Mouse (Mus musculus): ENCODE results near the gene Rbm17. TPM values are rescaled to one million over a fixed set of nuclear protein-coding genes. Genes with fewer than 3 reads are reported as not detected.

Rbm17 gene
- polyA plus RNA-seq, 1 experiment from 2014 or later: 78.7 TPM

DNA sequence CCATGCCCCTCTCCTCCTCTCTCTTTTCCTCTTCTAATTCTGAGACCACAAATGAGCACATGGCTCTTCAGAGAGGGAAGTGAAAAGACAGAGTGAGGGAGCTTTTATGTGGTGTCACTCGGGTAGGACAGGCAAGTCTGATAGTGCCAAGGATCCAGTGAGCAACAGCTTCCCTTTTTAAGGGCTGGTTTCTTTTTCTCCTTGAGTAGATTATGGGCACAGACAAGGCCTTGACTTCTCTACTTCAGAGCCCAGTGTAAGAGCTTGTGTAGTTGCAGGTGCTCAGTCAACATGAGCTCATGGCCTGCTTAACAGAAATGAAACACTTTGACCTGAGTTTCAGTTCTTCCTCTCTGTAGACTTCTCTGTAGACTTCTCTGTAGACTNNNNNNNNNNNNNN, 33.2 kb upstream of the Rbm17 start:
- no peaks in the 10 kb centered on the region for H3K4me1 ChIP-seq (ENCODE audit: control insufficient read depth in 2 of 2, insufficient read depth in 2 of 2, low read length in 2 of 2)
- H3K9ac ChIP-seq (ENCODE audit: low read length): no peak overlapping the region
- H3K27me3 ChIP-seq (ENCODE audit: control insufficient read depth, insufficient read depth, low read length): no peaks in the 10 kb centered on the region
- no peak overlapping the region for H3K4me2 ChIP-seq (ENCODE audit: low read length)
- H3K27ac ChIP-seq (replicated peaks in 1 of 2; ENCODE audit: control insufficient read depth in 1 of 2, insufficient read depth in 1 of 2, low read depth in 2 of 2, low read length in 2 of 2): no peak overlapping the region
- H3K36me3 ChIP-seq (ENCODE audit: control insufficient read depth, insufficient read depth, low read length): no peaks in the 10 kb centered on the region
- WGBS: 49% methylated on average over 1 of the region's 1 CpGs
- H3K9me3 ChIP-seq (ENCODE audit: control insufficient read depth, low read length): 0 out of 2 replicates have a peak, but pooled peaks cover 6% of the 10 kb centered on the region
- no peak for ATAC-seq (ENCODE audit: insufficient number of reproducible peaks, insufficient read depth, low FRiP score, low read depth)
- H3K4me3 ChIP-seq (ENCODE audit: control insufficient read depth in 1 of 2, insufficient read depth in 1 of 2, low read depth in 1 of 2, low read length in 2 of 2): no peak overlapping the region

DNA sequence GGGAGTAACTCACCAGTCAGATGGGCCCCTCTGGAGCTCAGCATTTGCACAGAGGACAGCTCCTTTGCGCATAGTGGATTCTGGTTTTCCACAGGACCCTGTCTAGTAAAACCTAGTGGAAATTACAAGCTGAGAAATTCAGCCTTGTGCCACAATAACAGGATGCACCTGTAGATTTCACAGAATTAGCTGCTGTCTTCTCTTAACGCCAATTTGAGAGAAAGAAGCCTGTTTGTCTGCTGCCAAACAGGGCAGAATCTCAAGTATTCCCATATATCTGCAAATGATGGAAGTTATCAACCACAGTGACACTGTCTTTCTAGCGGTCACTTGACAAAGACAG, 32.2 kb upstream of the Rbm17 start:
- no peak for ATAC-seq (ENCODE audit: insufficient number of reproducible peaks, insufficient read depth, low FRiP score, low read depth)
- no peak overlapping the region for H3K9ac ChIP-seq (ENCODE audit: low read length)
- no peak overlapping the region for H3K27ac ChIP-seq (replicated peaks in 1 of 2; ENCODE audit: control insufficient read depth in 1 of 2, insufficient read depth in 1 of 2, low read depth in 2 of 2, low read length in 2 of 2)
- H3K4me3 ChIP-seq (ENCODE audit: control insufficient read depth in 1 of 2, insufficient read depth in 1 of 2, low read depth in 1 of 2, low read length in 2 of 2): no peak overlapping the region
- no peaks in the 10 kb centered on the region for H3K27me3 ChIP-seq (ENCODE audit: control insufficient read depth, insufficient read depth, low read length)
- no peaks in the 10 kb centered on the region for H3K36me3 ChIP-seq (ENCODE audit: control insufficient read depth, insufficient read depth, low read length)
- no peak overlapping the region for H3K4me2 ChIP-seq (ENCODE audit: low read length)
- no peaks in the 10 kb centered on the region for H3K4me1 ChIP-seq (ENCODE audit: control insufficient read depth in 2 of 2, insufficient read depth in 2 of 2, low read length in 2 of 2)
- H3K9me3 ChIP-seq (ENCODE audit: control insufficient read depth, low read length): 0 out of 2 replicates have a peak, but pooled peaks cover 6% of the 10 kb centered on the region
- 69% methylated on average over 3 of the region's 3 CpGs for WGBS

DNA sequence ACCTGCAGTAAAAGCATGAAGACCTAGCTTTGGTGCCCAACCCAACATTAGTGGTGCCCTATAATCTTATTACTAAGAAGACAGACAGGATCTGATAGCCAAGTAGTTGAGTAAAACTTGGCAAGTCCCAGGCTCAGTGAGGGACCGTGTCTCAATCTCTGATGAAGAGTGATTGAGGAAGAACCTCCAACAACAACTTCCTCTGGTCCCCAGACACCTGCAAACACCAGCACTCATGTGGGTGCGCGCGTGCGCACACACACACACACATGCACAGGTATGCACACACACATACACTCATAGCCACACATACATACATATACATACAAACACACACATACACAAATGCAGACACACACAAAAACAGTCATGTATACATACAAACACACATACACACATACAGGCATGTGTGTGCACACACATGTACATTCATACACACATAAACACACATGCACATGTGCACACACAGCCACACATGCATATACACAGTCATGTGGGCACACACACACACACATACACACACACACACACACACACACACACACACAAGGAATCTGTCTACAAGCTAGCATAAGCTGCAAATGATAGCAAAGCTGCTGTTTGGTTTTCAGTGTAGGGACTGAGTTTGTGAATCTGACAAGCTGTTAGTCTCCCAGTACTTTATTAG, 31.7 kb upstream of the Rbm17 start:
- no peaks in the 10 kb centered on the region for H3K4me1 ChIP-seq (ENCODE audit: control insufficient read depth in 2 of 2, insufficient read depth in 2 of 2, low read length in 2 of 2)
- 89% methylated on average over 5 of the region's 5 CpGs for WGBS
- no peak for ATAC-seq (ENCODE audit: insufficient number of reproducible peaks, insufficient read depth, low FRiP score, low read depth)

DNA sequence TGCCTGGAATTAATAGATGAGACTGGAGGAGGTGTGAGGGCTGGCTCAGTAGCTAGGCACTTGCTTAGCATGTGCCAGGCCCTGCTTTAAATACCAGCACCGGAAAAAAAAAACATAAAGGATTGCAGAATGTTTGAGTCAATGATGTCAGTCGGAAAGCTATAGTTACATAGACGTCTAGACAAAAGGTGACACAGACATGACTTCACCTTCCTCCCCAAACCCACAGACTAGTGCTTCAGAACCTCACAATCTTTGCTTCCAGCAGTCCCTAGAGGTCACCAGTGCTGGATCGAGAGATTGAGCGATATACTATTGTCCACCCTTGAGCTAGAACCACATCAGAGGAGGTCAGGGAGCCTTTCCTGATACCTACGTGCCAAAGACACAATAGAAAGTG, 31.1 kb upstream of the Rbm17 start:
- 81% methylated on average over 6 of the region's 6 CpGs for WGBS
- Histone ChIP-seq H3K9ac (ENCODE audit: low read length) (no peak overlapping the region), H3K9me3 (ENCODE audit: control insufficient read depth, low read length) (0 out of 2 replicates have a peak, but pooled peaks cover 6% of the 10 kb centered on the region), H3K36me3 (ENCODE audit: control insufficient read depth, insufficient read depth, low read length) (no peaks in the 10 kb centered on the region), H3K4me1 (ENCODE audit: control insufficient read depth in 2 of 2, insufficient read depth in 2 of 2, low read length in 2 of 2) (no peaks in the 10 kb centered on the region), H3K4me3 (ENCODE audit: control insufficient read depth in 1 of 2, insufficient read depth in 1 of 2, low read depth in 1 of 2, low read length in 2 of 2) (no peak overlapping the region), H3K27me3 (ENCODE audit: control insufficient read depth, insufficient read depth, low read length) (no peaks in the 10 kb centered on the region), H3K4me2 (ENCODE audit: low read length) (no peak overlapping the region), H3K27ac (replicated peaks in 1 of 2; ENCODE audit: control insufficient read depth in 1 of 2, insufficient read depth in 1 of 2, low read depth in 2 of 2, low read length in 2 of 2) (no peak overlapping the region)
- ATAC-seq (ENCODE audit: insufficient number of reproducible peaks, insufficient read depth, low FRiP score, low read depth): no peak

More for the DNA sequence above, 31.7 kb upstream of the Rbm17 start:
- Histone ChIP-seq H3K4me3 (ENCODE audit: control insufficient read depth in 1 of 2, insufficient read depth in 1 of 2, low read depth in 1 of 2, low read length in 2 of 2) (no peak overlapping the region), H3K9ac (ENCODE audit: low read length) (no peak overlapping the region), H3K9me3 (ENCODE audit: control insufficient read depth, low read length) (0 out of 2 replicates have a peak, but pooled peaks cover 6% of the 10 kb centered on the region), H3K4me2 (ENCODE audit: low read length) (no peak overlapping the region), H3K36me3 (ENCODE audit: control insufficient read depth, insufficient read depth, low read length) (no peaks in the 10 kb centered on the region), H3K27ac (replicated peaks in 1 of 2; ENCODE audit: control insufficient read depth in 1 of 2, insufficient read depth in 1 of 2, low read depth in 2 of 2, low read length in 2 of 2) (no peak overlapping the region), H3K27me3 (ENCODE audit: control insufficient read depth, insufficient read depth, low read length) (no peaks in the 10 kb centered on the region)

DNA sequence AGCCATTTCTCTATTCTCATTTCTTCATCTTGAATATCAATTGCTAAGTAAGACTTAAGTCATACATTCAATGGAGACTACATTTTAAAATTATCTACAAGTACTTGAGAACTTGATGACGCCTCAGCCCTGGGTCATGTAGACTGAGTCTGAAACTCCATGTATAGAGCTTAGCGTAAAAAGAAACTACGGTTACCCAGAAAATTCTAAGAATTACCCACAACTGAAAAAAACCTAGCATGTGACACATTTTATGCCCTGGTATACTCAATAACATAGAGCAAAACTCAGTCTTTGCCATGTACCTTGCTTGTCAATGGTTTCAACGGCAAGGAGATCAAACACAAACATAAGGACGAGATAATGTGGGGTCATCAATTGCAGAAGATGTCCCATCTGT, 21.9 kb upstream of the Rbm17 start, which contains the start of gene Gm17490:
Gene Gm17490 (minus strand): TSS at position 375 of the 400 bp plus-strand sequence.
- ATAC-seq (ENCODE audit: insufficient number of reproducible peaks, insufficient read depth, low FRiP score, low read depth): no peak
- Histone ChIP-seq H3K36me3 (ENCODE audit: control insufficient read depth, insufficient read depth, low read length) (no peaks in the 10 kb centered on the region), H3K4me1 (ENCODE audit: control insufficient read depth in 2 of 2, insufficient read depth in 2 of 2, low read length in 2 of 2) (no peaks in the 10 kb centered on the region), H3K27me3 (ENCODE audit: control insufficient read depth, insufficient read depth, low read length) (no peaks in the 10 kb centered on the region; the same call in 1 of the 2 replicates), H3K9me3 (ENCODE audit: control insufficient read depth, low read length) (no peaks in the 10 kb centered on the region), H3K27ac (replicated peaks in 1 of 2; ENCODE audit: control insufficient read depth in 1 of 2, insufficient read depth in 1 of 2, low read depth in 2 of 2, low read length in 2 of 2) (no peak within 1 kb of the TSS), H3K9ac (ENCODE audit: low read length) (no peak within 1 kb of the TSS), H3K4me3 (ENCODE audit: control insufficient read depth in 1 of 2, insufficient read depth in 1 of 2, low read depth in 1 of 2, low read length in 2 of 2) (no peak within 1 kb of the TSS), H3K4me2 (ENCODE audit: low read length) (no peak within 1 kb of the TSS)
- 86% methylated on average over 5 of the region's 5 CpGs for WGBS

DNA sequence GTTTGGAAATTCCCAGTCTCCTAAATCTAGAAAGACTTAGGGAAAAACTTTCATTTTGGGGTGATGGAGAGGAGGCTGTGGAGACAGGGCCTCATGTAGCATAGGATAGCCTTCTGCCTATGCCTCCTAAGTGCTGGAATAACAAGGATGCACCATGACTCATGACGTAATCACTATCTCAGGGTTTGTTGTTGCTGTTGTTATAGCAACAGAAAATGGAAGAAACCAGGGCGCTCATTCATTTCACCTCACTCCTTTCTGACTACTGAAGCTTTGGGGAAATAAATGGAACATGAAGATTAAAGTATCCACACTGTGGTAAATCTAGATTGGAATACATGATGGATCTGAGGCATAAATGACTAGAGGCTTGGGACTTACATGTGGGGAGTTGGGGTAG, 19.8 kb upstream of the Rbm17 start:
- no peak overlapping the region for H3K27ac ChIP-seq (replicated peaks in 1 of 2; ENCODE audit: control insufficient read depth in 1 of 2, insufficient read depth in 1 of 2, low read depth in 2 of 2, low read length in 2 of 2)
- no peak for ATAC-seq (ENCODE audit: insufficient number of reproducible peaks, insufficient read depth, low FRiP score, low read depth)
- H3K4me3 ChIP-seq (ENCODE audit: control insufficient read depth in 1 of 2, insufficient read depth in 1 of 2, low read depth in 1 of 2, low read length in 2 of 2): no peak overlapping the region
- H3K9ac ChIP-seq (ENCODE audit: low read length): no peak overlapping the region
- H3K36me3 ChIP-seq (ENCODE audit: control insufficient read depth, insufficient read depth, low read length): no peaks in the 10 kb centered on the region
- 73% methylated on average over 2 of the region's 2 CpGs for WGBS
- H3K4me1 ChIP-seq (ENCODE audit: control insufficient read depth in 2 of 2, insufficient read depth in 2 of 2, low read length in 2 of 2): no peaks in the 10 kb centered on the region
- no peaks in the 10 kb centered on the region for H3K9me3 ChIP-seq (ENCODE audit: control insufficient read depth, low read length)
- H3K27me3 ChIP-seq (ENCODE audit: control insufficient read depth, insufficient read depth, low read length): no peaks in the 10 kb centered on the region; the same call in 1 of the 2 replicates
- no peak overlapping the region for H3K4me2 ChIP-seq (ENCODE audit: low read length)

DNA sequence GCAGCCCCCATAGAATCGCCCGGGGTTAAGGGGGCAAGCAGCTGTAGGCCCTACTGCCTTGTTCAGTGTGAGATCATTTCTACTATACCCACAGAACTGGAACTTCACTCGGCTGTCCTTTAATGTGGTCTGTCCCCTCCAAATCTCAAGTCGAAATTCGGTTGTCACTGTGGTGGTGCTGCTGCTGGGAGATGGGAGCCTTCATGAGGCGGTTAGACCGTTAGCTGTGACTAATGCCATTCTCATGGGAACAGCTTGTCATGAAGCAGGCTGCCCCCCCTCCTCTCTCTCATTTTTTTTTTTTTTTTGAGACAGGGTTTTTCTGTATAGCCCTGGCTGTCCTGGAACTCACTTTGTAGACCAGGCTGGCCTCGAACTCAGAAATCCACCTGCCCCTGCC, 19.2 kb upstream of the Rbm17 start:
- Histone ChIP-seq H3K9me3 (ENCODE audit: control insufficient read depth, low read length) (no peaks in the 10 kb centered on the region), H3K36me3 (ENCODE audit: control insufficient read depth, insufficient read depth, low read length) (no peaks in the 10 kb centered on the region), H3K4me3 (ENCODE audit: control insufficient read depth in 1 of 2, insufficient read depth in 1 of 2, low read depth in 1 of 2, low read length in 2 of 2) (no peak overlapping the region), H3K27me3 (ENCODE audit: control insufficient read depth, insufficient read depth, low read length) (no peaks in the 10 kb centered on the region), H3K9ac (ENCODE audit: low read length) (no peak overlapping the region), H3K27ac (replicated peaks in 1 of 2; ENCODE audit: control insufficient read depth in 1 of 2, insufficient read depth in 1 of 2, low read depth in 2 of 2, low read length in 2 of 2) (no peak overlapping the region), H3K4me2 (ENCODE audit: low read length) (no peak overlapping the region), H3K4me1 (ENCODE audit: control insufficient read depth in 2 of 2, insufficient read depth in 2 of 2, low read length in 2 of 2) (no peaks in the 10 kb centered on the region)
- WGBS: 90% methylated on average over 8 of the region's 8 CpGs
- ATAC-seq (ENCODE audit: insufficient number of reproducible peaks, insufficient read depth, low FRiP score, low read depth): no peak

DNA sequence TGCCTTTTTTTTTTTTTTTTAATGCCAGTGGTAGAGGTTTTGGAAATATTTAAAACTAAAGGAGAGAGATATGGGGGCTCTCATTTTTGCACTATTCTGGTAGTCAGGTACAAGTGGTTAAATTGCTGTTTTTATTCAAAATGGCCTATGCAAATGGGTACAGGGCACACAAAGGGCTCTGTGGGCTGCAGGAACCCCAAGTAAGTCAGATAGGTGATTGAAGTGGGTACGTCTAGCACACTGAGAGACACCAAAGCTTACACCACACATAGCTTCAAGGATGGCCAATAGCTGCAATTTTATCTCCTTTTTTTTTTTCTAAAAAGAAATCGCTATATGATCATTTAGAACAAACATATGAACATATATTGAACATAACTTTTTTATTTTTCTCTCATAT, 15.6 kb upstream of the Rbm17 start:
- Histone ChIP-seq H3K27me3 (ENCODE audit: control insufficient read depth, insufficient read depth, low read length) (no peaks in the 10 kb centered on the region), H3K9me3 (ENCODE audit: control insufficient read depth, low read length) (peaks cover 7% of the 10 kb centered on the region; the same call in 1 of the 2 replicates), H3K4me3 (ENCODE audit: control insufficient read depth in 1 of 2, insufficient read depth in 1 of 2, low read depth in 1 of 2, low read length in 2 of 2) (no peak overlapping the region), H3K4me1 (ENCODE audit: control insufficient read depth in 2 of 2, insufficient read depth in 2 of 2, low read length in 2 of 2) (no peaks in the 10 kb centered on the region), H3K27ac (replicated peaks in 1 of 2; ENCODE audit: control insufficient read depth in 1 of 2, insufficient read depth in 1 of 2, low read depth in 2 of 2, low read length in 2 of 2) (no peak overlapping the region), H3K4me2 (ENCODE audit: low read length) (no peak overlapping the region), H3K36me3 (ENCODE audit: control insufficient read depth, insufficient read depth, low read length) (no peaks in the 10 kb centered on the region), H3K9ac (ENCODE audit: low read length) (no peak overlapping the region)
- 72% methylated on average over 2 of the region's 2 CpGs for WGBS
- ATAC-seq (ENCODE audit: insufficient number of reproducible peaks, insufficient read depth, low FRiP score, low read depth): no peak

Data from heart, embryonic 14.5 days (tissue).